8 mouse cellular contexts compared by ENCODE assay signal in the genomic region with DNA sequence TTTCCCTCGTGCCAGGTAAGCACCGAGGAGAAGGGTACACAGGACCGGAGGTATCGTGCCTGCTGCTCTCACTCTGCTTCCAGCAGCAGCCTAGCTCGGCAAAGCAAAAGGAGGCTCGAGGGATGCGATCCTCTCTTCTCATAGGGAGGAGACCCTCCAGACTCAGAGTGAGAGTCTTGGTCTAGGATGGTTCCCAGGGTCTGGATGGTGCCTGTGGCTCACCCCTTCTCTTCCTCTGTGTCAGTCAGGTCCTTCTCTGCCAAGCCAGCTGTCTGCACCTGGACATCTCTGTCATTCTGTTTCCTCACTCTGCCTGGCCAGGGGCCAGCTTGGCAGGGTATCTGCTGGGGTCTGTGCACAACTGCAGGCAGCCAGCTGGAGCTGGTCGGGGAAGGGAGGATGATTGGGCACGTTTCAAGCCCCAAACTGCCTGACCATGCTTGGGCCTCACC.
DNase-seq lines count a peak whose midpoint lies in the region; ATAC-seq lines count a peak whose summit lies in the region.

No protein-coding gene starts in this region.

- H3K27me3 ChIP-seq in forebrain, embryonic 13.5 days, result no peaks in the 10 kb centered on the region

- WGBS in forebrain, embryonic 13.5 days, result 57% methylated on average over 9 of the region's 9 CpGs

- H3K4me3 ChIP-seq in forebrain, embryonic 13.5 days, result no peak overlapping the region

- H3K4me1 ChIP-seq in forebrain, embryonic 13.5 days, result peaks cover 39% of the 10 kb centered on the region

- intact Hi-C loops in heart, postnatal 25 days (cut with DNase I), result loop anchor here (2.0 kb wide), 1 partner anchor 51 kb away; no protein-coding TSS in a partner anchor

- no peak overlapping the region for H3K4me2 ChIP-seq in forebrain, embryonic 13.5 days

- no peaks in the 10 kb centered on the region for H3K9me3 ChIP-seq in forebrain, embryonic 13.5 days (replicated peaks)

- peak; percentile 79 for ATAC-seq in forebrain, embryonic 13.5 days

- DNase-seq in layer of hippocampus, postnatal 36 days, result peak; percentile 4 to 11
- DNase-seq in layer of hippocampus, adult 8-10 months (ENCODE audit: low spot score in 2 of 2), result no peak
- peak; percentile 21 for DNase-seq in heart, postnatal 25 days (ENCODE audit: low spot score)
- peak; percentile 67 for DNase-seq in lung, postnatal 14 days
- DNase-seq in spleen, postnatal 36 days (ENCODE audit: low spot score in 2 of 2), result no peak
- DNase-seq in adrenal gland, adult 18-20 months (ENCODE audit: low spot score in 2 of 2), result no peak
- DNase-seq in thymus, adult 18-20 months, result no peak

- H3K9ac ChIP-seq in forebrain, embryonic 13.5 days, result no peak overlapping the region

- no peaks in the 10 kb centered on the region for H3K36me3 ChIP-seq in forebrain, embryonic 13.5 days (ENCODE audit: poor library complexity, severe bottlenecking)

- H3K27ac ChIP-seq in forebrain, embryonic 13.5 days, result peak overlapping the region; percentile 83

Comparison
In these comparisons a context has a peak if more than half of its experiments do, and no peak if none do; other contexts are left out.
1. DNase-seq: peak in layer of hippocampus, postnatal 36 days (2 of 2), heart, postnatal 25 days (single experiment) and lung, postnatal 14 days (single experiment); none in layer of hippocampus, adult 8-10 months (0 of 2), spleen, postnatal 36 days (0 of 2), adrenal gland, adult 18-20 months (0 of 2) and thymus, adult 18-20 months (0 of 2).